Mouse (Mus musculus) telencephalon, adult 2 months (tissue): ENCODE data around the gene Blm.

Experiments used
- DNase-seq: peaks from one replicate; pipeline ENCODE4 v3.0.0-alpha.2; 2011; ENCODE audit warnings: low read depth, low spot score

Gene Blm

GRCm38 (mm10) chr7:80440685-80441084 is 94.2 kb downstream of the Blm start:
- DNase-seq, result no peak

GRCm38 (mm10) chr7:80439789-80440488 is 95.0 kb downstream of the Blm start:
- DNase-seq, result no peak

GRCm38 (mm10) chr7:80439032-80439760 is 95.7 kb downstream of the Blm start:
- DNase-seq, result no peak

- DNase-seq, result no peak
These were observed 98.3 kb downstream of the Blm start for GRCm38 (mm10) chr7:80436571-80436970.

GRCm38 (mm10) chr7:80435594-80435993 is 99.3 kb downstream of the Blm start:
- no peak for DNase-seq

GRCm38 (mm10) chr7:80429661-80430060 is 105.3 kb downstream of the Blm start:
- no peak for DNase-seq

GRCm38 (mm10) chr7:80427730-80428129 is 107.2 kb downstream of the Blm start:
- no peak for DNase-seq

- peak; percentile 28 for DNase-seq
These were observed 108.6 kb downstream of the Blm start for GRCm38 (mm10) chr7:80426363-80426762.

GRCm38 (mm10) chr7:80424722-80425121 is 110.2 kb downstream of the Blm start:
- DNase-seq, result no peak

GRCm38 (mm10) chr7:80422759-80423480 is 112.0 kb downstream of the Blm start:
- DNase-seq, result no peak

- no peak for DNase-seq
These were observed 113.3 kb downstream of the Blm start for GRCm38 (mm10) chr7:80421576-80421975.

GRCm38 (mm10) chr7:80420586-80420985 is 114.3 kb downstream of the Blm start:
- no peak for DNase-seq

GRCm38 (mm10) chr7:80419278-80419677 is 115.6 kb downstream of the Blm start:
- no peak for DNase-seq

GRCm38 (mm10) chr7:80418036-80418435 is 116.9 kb downstream of the Blm start:
- no peak for DNase-seq

- DNase-seq, result no peak
These were observed 117.3 kb downstream of the Blm start for GRCm38 (mm10) chr7:80417601-80418000.

GRCm38 (mm10) chr7:80416969-80417368 is 118.0 kb downstream of the Blm start:
- DNase-seq, result no peak

GRCm38 (mm10) chr7:80414303-80414855 is 120.5 kb downstream of the Blm start:
- no peak for DNase-seq

GRCm38 (mm10) chr7:80413512-80414302 is 121.2 kb downstream of the Blm start:
- no peak for DNase-seq

GRCm38 (mm10) chr7:80412781-80413180 is 122.1 kb downstream of the Blm start:
- DNase-seq, result no peak

GRCm38 (mm10) chr7:80412279-80412678 is 122.6 kb downstream of the Blm start:
- peak; percentile 88 for DNase-seq

GRCm38 (mm10) chr7:80410380-80410779 is 124.5 kb downstream of the Blm start:
- no peak for DNase-seq
